In the genomic region with DNA sequence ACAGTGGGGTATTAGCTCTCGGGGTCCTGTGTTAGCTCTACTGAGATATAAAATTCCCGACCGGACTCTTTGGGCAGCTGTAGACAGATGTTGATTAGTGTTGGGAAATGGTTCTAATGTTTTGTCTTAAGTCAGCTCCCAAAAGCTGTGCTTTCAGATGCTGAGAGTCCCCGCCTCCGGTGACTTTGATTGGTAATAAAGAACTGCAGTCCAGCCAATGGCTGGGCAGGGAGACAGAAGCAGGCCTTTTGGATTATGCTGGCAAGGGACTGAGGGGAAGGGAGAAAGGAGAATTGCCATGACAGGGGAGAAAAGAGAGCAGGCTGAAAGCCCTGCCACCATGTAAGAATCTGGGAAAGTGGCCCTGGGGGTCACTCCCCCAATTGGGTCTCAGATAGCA, we compare ENCODE assay signal across 11 mouse cellular contexts.
"Had no signal": no experiment of that assay in that cellular context is flagged by ENCODE, and none has a peak within 500 bp of the region (broad histone marks: within the 10 kb centered on the region; RNA-seq: fewer than 3 reads in every experiment).

No protein-coding gene starts in this region.

- H3K9ac ChIP-seq: limb, embryonic 12.5 days; liver, embryonic 14.5 days; midbrain, embryonic 13.5 days; neural tube, embryonic 15.5 days had no signal

- H3K27ac ChIP-seq: limb, embryonic 12.5 days; liver, embryonic 14.5 days; midbrain, embryonic 13.5 days; neural tube, embryonic 15.5 days had no signal

- DNase-seq: kidney, adult 11 months; kidney, adult 9 months; right cerebral cortex, adult 18-20 months; right cerebral cortex, postnatal 25 days; thymus, adult 18-20 months; thymus, postnatal 14 days had no signal

- H3K9me3 ChIP-seq: neural tube, embryonic 15.5 days had no signal

- H3K4me1 ChIP-seq: limb, embryonic 12.5 days; midbrain, embryonic 13.5 days; neural tube, embryonic 15.5 days had no signal

- H3K36me3 ChIP-seq: limb, embryonic 12.5 days; midbrain, embryonic 13.5 days; neural tube, embryonic 15.5 days had no signal

- H3K4me3 ChIP-seq: limb, embryonic 12.5 days; midbrain, embryonic 13.5 days; myocyte; neural tube, embryonic 15.5 days had no signal

- ATAC-seq: midbrain, embryonic 13.5 days had no signal

- H3K27me3 ChIP-seq: limb, embryonic 12.5 days; midbrain, embryonic 13.5 days; neural tube, embryonic 15.5 days had no signal

- H3K4me2 ChIP-seq: limb, embryonic 12.5 days; midbrain, embryonic 13.5 days; neural tube, embryonic 15.5 days had no signal
